Mouse (Mus musculus) macrophage (primary cell): ENCODE measurements at regions not wholly inside any gene's neighbourhood (a gene's known extent, or its start where the extent isn't known, plus 50 kb on each side); places are given as distances from the start of the nearest gene placed in this dataset.

Source experiments
- H3K27ac ChIP-seq: fragments of 350-480 bp; formaldehyde crosslinking; 2 replicates; pipeline ENCODE4 v1.9.0; 2021
- H3K36me3 ChIP-seq: fragments of 350-480 bp; formaldehyde crosslinking; 2 replicates; pipeline ENCODE4 v1.9.0; 2021; ENCODE audit errors: inconsistent target
- H3K4me3 ChIP-seq: fragments of 350-480 bp; formaldehyde crosslinking; 2 replicates; pipeline ENCODE4 v1.9.0; 2021; ENCODE audit errors: inconsistent target
- H3K79me2 ChIP-seq: fragments of 350-480 bp; formaldehyde crosslinking; 2 replicates; pipeline ENCODE4 v1.9.0; 2021; ENCODE audit errors: inconsistent target
- WGBS: methylation state at CpG from one replicate; pipeline ENCODE4 v1.1.7; 2026; ENCODE audit warnings: inconsistent platforms; ENCODE audit not compliant: missing documents; 5-methylcytosine and 5-hydroxymethylcytosine counted together

- no peaks in the 10 kb centered on the region for H3K36me3 ChIP-seq
- WGBS: 95% methylated on average over 3 of the region's 3 CpGs
These were observed 252.8 kb downstream of the Ndfip2 start for GRCm38 (mm10) chr14:105511135-105511534.

GRCm38 (mm10) chr14:105505261-105505660 lies 246.9 kb downstream of the Ndfip2 start:
- Histone ChIP-seq H3K79me2 (no peaks in the 10 kb centered on the region), H3K27ac (no peak overlapping the region), H3K36me3 (no peaks in the 10 kb centered on the region), H3K4me3 (no peak overlapping the region)
- WGBS: 85% methylated on average over 4 of the region's 4 CpGs

More at GRCm38 (mm10) chr14:105511135-105511534, 252.8 kb downstream of the Ndfip2 start:
- Histone ChIP-seq H3K4me3 (no peak overlapping the region), H3K27ac (no peak overlapping the region), H3K79me2 (no peaks in the 10 kb centered on the region)

GRCm38 (mm10) chr14:105504376-105504775 lies 246.0 kb downstream of the Ndfip2 start:
- no peaks in the 10 kb centered on the region for H3K79me2 ChIP-seq
- WGBS: 95% methylated on average over 3 of the region's 3 CpGs
- H3K27ac ChIP-seq: no peak overlapping the region
- H3K36me3 ChIP-seq: no peaks in the 10 kb centered on the region
- no peak overlapping the region for H3K4me3 ChIP-seq

DNA sequence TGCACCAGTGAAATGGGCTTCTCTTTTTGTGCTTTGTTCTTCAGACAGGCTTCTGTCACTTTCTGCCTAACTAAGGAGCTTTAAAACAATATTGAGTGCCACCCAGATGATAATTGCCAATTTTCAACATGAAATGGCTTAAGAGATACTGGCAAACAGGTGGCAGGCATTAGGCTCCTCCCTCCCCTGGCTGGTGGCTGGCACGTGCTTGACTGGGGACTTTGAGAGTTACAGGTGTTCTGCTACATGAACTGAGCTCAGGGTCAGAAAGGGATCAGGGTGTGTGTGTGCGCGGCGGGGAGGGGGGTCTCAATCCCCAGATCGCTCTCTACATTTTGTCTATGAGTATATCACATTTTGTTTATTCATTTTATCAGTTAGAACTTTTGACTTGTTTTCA lies 245.4 kb downstream of the Ndfip2 start:
- Histone ChIP-seq H3K27ac (no peak overlapping the region), H3K79me2 (no peaks in the 10 kb centered on the region), H3K36me3 (no peaks in the 10 kb centered on the region), H3K4me3 (no peak overlapping the region)
- 92% methylated on average over 5 of the region's 5 CpGs for WGBS

GRCm38 (mm10) chr14:105502633-105502975 lies 244.2 kb downstream of the Ndfip2 start:
- 85% methylated on average over 11 of the region's 11 CpGs for WGBS

DNA sequence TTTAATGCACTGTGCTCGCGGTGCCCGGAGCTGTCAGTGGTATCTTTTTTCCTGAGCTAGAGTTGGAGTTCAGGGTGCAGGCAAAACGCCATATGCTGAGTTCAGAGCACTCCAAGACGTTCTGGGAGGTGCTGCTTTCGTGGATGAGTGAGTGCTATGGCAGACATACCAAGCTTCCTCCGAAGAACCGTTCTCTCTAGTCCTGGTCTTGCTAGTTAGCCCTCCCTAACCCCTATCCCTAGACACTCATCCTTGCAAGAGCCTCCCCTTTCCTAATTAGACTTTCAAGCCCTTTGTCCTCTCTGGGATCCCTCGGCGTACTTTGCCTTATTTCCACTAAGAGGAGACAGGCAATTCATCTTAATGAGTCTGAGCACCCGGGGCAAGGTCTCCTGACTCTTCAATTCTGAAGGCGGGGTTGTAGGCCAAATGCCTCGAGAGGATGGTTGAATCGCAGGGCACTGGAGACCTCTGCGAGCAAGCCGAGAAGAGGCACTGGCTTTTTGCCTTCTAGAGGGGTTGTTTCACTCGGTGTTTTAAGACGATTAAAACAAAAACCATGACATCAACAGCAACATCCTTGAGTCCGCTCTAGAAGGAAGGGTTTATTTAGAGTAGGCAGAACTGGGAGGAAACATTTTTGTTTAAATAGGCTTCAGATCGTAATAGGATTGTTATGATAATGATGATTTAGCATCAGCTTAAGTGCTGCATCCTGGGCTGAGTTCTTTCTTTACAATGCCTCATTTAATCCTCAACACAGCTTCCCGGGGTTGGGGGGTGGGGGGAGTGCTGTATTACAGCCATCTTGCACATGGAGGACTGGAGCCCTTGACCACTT lies 243.6 kb downstream of the Ndfip2 start:
- WGBS: 83% methylated on average over 21 of the region's 21 CpGs
- Histone ChIP-seq H3K36me3 (no peaks in the 10 kb centered on the region), H3K4me3 (no peak overlapping the region), H3K27ac (no peak overlapping the region), H3K79me2 (no peaks in the 10 kb centered on the region)

More at GRCm38 (mm10) chr14:105502633-105502975, 244.2 kb downstream of the Ndfip2 start:
- H3K79me2 ChIP-seq: no peaks in the 10 kb centered on the region
- H3K27ac ChIP-seq: no peak overlapping the region
- no peaks in the 10 kb centered on the region for H3K36me3 ChIP-seq
- no peak overlapping the region for H3K4me3 ChIP-seq

- no peaks in the 10 kb centered on the region for H3K36me3 ChIP-seq
- H3K4me3 ChIP-seq: no peak overlapping the region
- H3K79me2 ChIP-seq: no peaks in the 10 kb centered on the region
- WGBS: 64% methylated on average over 21 of the region's 21 CpGs
- H3K27ac ChIP-seq: no peak overlapping the region
These were observed 242.8 kb downstream of the Ndfip2 start for GRCm38 (mm10) chr14:105500966-105501741.

DNA sequence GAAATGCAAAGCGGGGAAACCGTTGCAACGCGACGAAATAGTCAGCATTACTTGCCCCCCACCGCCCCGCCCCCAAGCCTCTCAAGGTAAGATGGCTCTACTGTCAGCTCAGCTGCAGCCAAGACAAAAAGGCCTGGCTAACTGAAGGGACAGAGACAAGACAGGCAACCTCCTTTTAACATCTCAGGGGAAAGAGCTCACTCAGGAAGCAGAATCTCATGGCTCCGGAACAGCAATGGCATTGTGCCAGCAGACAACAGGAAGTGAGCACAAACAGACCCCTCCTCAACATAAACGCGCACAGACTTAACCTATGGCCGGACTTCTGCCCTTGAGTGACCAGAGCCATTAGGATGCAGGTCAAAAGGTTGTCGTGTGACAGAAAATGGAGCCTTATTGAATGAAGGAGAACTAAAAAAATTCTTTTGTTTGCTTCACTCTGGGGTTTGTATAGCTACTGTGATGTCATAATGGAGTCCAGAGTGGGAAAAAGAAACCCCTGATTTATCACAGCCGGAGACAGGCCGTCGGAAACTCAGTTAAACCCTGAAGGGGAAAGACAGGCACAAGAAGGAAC lies 241.0 kb downstream of the Ndfip2 start:
- no peak overlapping the region for H3K4me3 ChIP-seq
- no peaks in the 10 kb centered on the region for H3K79me2 ChIP-seq
- H3K36me3 ChIP-seq: no peaks in the 10 kb centered on the region
- no peak overlapping the region for H3K27ac ChIP-seq
- WGBS: 23% methylated on average over 15 of the region's 15 CpGs

DNA sequence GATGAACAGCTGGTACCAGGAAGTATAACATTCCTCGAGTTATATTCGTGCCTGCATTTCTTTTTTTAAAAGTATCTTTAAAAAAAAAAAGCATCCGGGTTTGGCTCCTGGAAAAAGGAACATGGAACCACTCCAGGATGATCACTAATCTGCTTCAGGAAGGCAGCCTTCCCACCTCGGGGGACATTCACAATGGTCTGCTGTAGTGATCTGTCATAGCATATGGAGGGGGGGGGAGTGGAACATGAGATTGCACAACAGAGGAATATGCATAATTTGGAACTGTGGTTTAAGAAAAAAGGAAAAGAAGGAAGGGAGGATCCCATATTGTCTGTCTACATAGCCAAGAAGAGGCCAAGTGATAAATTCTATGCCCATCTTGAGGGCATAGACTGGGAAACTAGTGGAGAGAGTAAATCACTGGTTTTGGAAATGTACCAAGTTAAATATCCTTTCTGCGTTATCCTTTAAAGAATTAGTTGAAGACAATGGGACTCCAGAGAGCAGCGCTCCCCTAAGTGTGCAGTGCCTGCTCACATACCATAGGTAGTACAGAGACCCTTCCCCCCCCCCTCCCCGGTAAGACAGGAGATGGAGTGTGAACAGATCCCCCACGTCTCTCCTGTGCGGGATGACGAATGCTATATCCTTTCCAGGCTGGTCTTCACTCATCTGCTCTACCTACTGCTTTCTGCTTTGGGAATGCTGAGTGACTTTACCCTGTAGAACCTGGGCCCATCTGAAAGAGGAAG lies 240.0 kb downstream of the Ndfip2 start:
- H3K27ac ChIP-seq: no peak overlapping the region
- WGBS: 80% methylated on average over 10 of the region's 10 CpGs
- no peaks in the 10 kb centered on the region for H3K79me2 ChIP-seq

DNA sequence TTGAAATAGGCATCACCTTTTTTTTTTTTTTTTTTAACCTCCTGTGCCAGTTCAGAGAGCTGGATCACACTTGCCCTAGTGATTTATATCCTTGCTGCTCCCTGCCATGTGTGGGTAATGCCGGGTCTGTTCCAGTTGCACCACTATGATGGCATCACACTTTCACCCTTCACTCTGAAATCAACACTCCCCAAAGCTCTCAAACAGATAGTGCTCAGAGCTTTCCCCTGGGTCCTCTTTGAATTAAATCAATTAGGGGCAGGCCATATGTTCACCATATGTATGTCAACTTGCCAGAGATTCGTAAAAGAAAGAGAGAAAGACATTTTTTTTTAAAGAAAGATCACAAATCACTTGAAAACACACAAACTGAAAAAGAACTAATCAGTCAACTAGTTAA lies 236.8 kb downstream of the Ndfip2 start:
- H3K27ac ChIP-seq: no peak overlapping the region
- no peaks in the 10 kb centered on the region for H3K36me3 ChIP-seq
- no peaks in the 10 kb centered on the region for H3K79me2 ChIP-seq
- H3K4me3 ChIP-seq: no peak overlapping the region
- WGBS: 80% methylated on average over 2 of the region's 2 CpGs

More for the DNA sequence above, 240.0 kb downstream of the Ndfip2 start:
- H3K4me3 ChIP-seq: no peak overlapping the region
- H3K36me3 ChIP-seq: no peaks in the 10 kb centered on the region

DNA sequence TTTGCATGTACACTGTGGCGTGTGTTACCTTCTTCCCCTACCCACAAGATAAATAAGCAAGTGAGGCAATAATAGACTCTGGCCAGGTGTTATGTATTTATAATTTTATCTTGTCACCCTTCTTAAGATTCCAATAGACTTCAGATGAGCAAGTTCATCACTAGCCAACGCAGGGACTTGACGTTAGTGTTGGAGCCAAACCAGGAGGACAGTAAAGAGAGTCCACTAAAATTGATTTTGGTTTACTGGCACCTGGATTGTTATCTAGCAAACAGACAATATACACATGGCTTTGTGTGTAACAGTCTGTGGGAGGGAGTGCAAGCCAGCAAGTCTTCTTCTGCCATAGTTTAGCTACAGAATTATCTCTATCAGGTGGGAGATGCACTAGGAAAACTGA lies 236.0 kb downstream of the Ndfip2 start:
- no peak overlapping the region for H3K4me3 ChIP-seq
- H3K79me2 ChIP-seq: no peaks in the 10 kb centered on the region
- H3K27ac ChIP-seq: no peak overlapping the region
- 93% methylated on average over 3 of the region's 3 CpGs for WGBS
- H3K36me3 ChIP-seq: no peaks in the 10 kb centered on the region

GRCm38 (mm10) chr14:105490158-105490557 lies 231.8 kb downstream of the Ndfip2 start:
- H3K27ac ChIP-seq: no peak overlapping the region
- no peaks in the 10 kb centered on the region for H3K36me3 ChIP-seq
- WGBS: 69% methylated on average over 3 of the region's 3 CpGs
- no peaks in the 10 kb centered on the region for H3K79me2 ChIP-seq
- no peak overlapping the region for H3K4me3 ChIP-seq

DNA sequence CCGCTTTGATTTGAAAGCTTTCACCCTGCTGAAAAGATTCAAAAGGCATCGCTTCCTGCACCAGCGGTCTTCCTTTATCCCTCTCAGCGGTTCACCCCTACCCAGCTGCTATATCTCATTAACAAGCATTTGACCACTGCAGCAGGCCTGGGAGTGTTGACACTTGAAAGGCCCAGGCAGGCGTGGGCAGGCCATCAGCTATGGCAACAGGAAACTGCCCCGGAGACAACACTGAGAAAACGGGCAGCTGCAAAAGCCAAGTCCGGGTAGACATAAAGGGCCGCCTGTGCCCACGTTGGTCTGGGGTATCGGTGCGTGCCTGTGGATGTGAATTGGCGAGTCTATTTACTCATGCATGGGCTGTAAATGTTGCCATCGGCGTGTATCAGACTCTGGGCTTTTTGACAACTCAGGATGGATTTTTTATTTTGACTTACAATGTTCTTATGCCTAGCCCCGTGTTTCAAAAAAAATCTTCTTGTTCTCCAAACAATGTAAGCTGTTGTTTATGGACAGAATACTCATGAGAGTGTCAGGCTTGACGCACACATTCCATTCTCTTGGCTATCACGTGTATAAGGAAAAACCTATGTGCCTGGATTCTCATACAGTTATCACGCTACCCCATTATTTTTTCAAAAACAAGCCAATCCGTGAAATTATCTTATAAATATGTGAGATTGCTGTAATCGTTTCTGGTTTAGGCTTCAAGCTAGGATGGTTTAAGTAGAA lies 225.1 kb downstream of the Ndfip2 start:
- Histone ChIP-seq H3K27ac (no peak overlapping the region), H3K36me3 (no peaks in the 10 kb centered on the region), H3K4me3 (peak overlapping the region; percentile 23), H3K79me2 (no peaks in the 10 kb centered on the region)
- WGBS: 38% methylated on average over 19 of the region's 21 CpGs
